Mouse (Mus musculus) CH12.LX (cell line): Measurements from ENCODE around the gene Grik1. TPM values are rescaled to one million over a fixed set of nuclear protein-coding genes. Genes with fewer than 3 reads are reported as not detected.

Source experiments
- DNase-seq: peaks from one replicate; pipeline ENCODE4 v3.0.0-alpha.2; 2013; ENCODE audit errors: extremely low read depth
- H3K27ac ChIP-seq: 2 replicates; pipeline ENCODE4 v1.5.1; 2012; ENCODE audit warnings: low read depth, mild to moderate bottlenecking, control low read depth, moderate library complexity; ENCODE audit not compliant: insufficient read depth
- H3K27me3 ChIP-seq: replicated peaks from 2 replicates; pipeline ENCODE3; 2012; ENCODE audit warnings: inconsistent platforms
- H3K36me3 ChIP-seq, 2 experiments: replicated peaks in 1 of 2; 2 replicates each; pipeline versions ENCODE3 to v1.6.1; 2012; ENCODE audit warnings: inconsistent platforms in 1 of 2, low read length in 1 of 2, mild to moderate bottlenecking in 1 of 2, mixed read lengths in 1 of 2, moderate library complexity in 1 of 2; ENCODE audit not compliant: control insufficient read depth in 1 of 2, insufficient read depth in 1 of 2
- H3K4me1 ChIP-seq, 2 experiments: 2 replicates each; pipeline ENCODE4 v1.6.1; 2012; ENCODE audit warnings: inconsistent platforms in 1 of 2, moderate library complexity in 1 of 2; ENCODE audit not compliant: insufficient read depth in 2 of 2, control insufficient read depth in 1 of 2
- H3K4me2 ChIP-seq: 2 replicates; pipeline ENCODE4 v1.6.1; 2012; ENCODE audit warnings: low read depth, mild to moderate bottlenecking, control low read depth; ENCODE audit not compliant: poor library complexity, insufficient read depth, severe bottlenecking
- H3K4me3 ChIP-seq, 3 experiments: fragments of 150-350 bp in 1 of 3; sonication (generic) in 1 of 3; replicated peaks in 1 of 3; 2 replicates each; pipeline versions ENCODE3 to v1.5.1; 2011 to 2012; ENCODE audit warnings: low read depth in 2 of 3, low read length in 2 of 3, mild to moderate bottlenecking in 2 of 3, moderate library complexity in 2 of 3, control low read depth in 1 of 3, improper control_type of control experiment in 1 of 3, inconsistent platforms in 1 of 3, mixed read lengths in 1 of 3; ENCODE audit not compliant: poor library complexity in 1 of 3
- H3K79me2 ChIP-seq: replicated peaks from 2 replicates; pipeline ENCODE4 v1.6.1; 2012; ENCODE audit warnings: mild to moderate bottlenecking, moderate library complexity; ENCODE audit not compliant: control insufficient read depth, poor library complexity, insufficient read depth, severe bottlenecking; ENCODE audit errors: extremely low read depth
- H3K9ac ChIP-seq: 2 replicates; pipeline ENCODE4 v1.6.1; 2012; ENCODE audit warnings: low read depth, mild to moderate bottlenecking, control low read depth, moderate library complexity; ENCODE audit not compliant: insufficient read depth
- H3K9me3 ChIP-seq: replicated peaks from 2 replicates; pipeline ENCODE3; 2012; ENCODE audit warnings: low read length, inconsistent platforms, mixed read lengths
- BHLHE40 ChIP-seq: IDR thresholded peaks from 2 replicates; pipeline ENCODE4 v1.6.1; 2011; ENCODE audit warnings: mild to moderate bottlenecking, low read depth, low read length, improper control_type of control experiment
- CHD1 ChIP-seq: IDR thresholded peaks from 2 replicates; pipeline ENCODE4 v1.6.1; 2012; ENCODE audit warnings: low read depth, low read length, improper control_type of control experiment, inconsistent platforms
- HCFC1 ChIP-seq: IDR thresholded peaks from 2 replicates; pipeline ENCODE4 v1.6.1; 2012; ENCODE audit warnings: low read depth, mild to moderate bottlenecking, inconsistent platforms, low read length, improper control_type of control experiment
- IRF4 ChIP-seq: IDR thresholded peaks from 2 replicates; pipeline ENCODE4 v1.6.1; 2014; ENCODE audit warnings: low read depth, mild to moderate bottlenecking, inconsistent platforms, low read length, improper control_type of control experiment
- JUN ChIP-seq: IDR thresholded peaks from 2 replicates; pipeline ENCODE4 v1.6.1; 2011; ENCODE audit warnings: low read depth, mild to moderate bottlenecking, low read length, improper control_type of control experiment, moderate library complexity; ENCODE audit not compliant: insufficient read depth
- JUND ChIP-seq: conservative IDR thresholded peaks from 2 replicates; pipeline ENCODE4 v1.6.1; 2011; ENCODE audit warnings: low read depth, low read length, improper control_type of control experiment
- NELFE ChIP-seq: IDR thresholded peaks from 2 replicates; pipeline ENCODE4 v1.6.1; 2011; ENCODE audit warnings: low read depth, low read length, improper control_type of control experiment
- NRF1 ChIP-seq: IDR thresholded peaks from 2 replicates; pipeline ENCODE4 v1.6.1; 2014; ENCODE audit warnings: low read depth, mild to moderate bottlenecking, inconsistent platforms, low read length, improper control_type of control experiment, moderate library complexity
- PAX5 ChIP-seq: IDR thresholded peaks from 2 replicates; pipeline ENCODE4 v1.6.1; 2012; ENCODE audit warnings: low read length, inconsistent platforms, mixed read lengths
- SIN3A ChIP-seq: IDR thresholded peaks from 2 replicates; pipeline ENCODE4 v1.6.1; 2012; ENCODE audit warnings: low read length, improper control_type of control experiment, inconsistent platforms
- SMC3 ChIP-seq: IDR thresholded peaks from 2 replicates; pipeline ENCODE4 v1.6.1; 2011; ENCODE audit warnings: low read depth, low read length, improper control_type of control experiment
- TBP ChIP-seq: conservative IDR thresholded peaks from 2 replicates; pipeline ENCODE4 v1.6.1; 2011; ENCODE audit warnings: low read depth, low read length, improper control_type of control experiment
- TCF12 ChIP-seq: IDR thresholded peaks from 2 replicates; pipeline ENCODE4 v1.6.1; 2014; ENCODE audit warnings: low read depth, mild to moderate bottlenecking, inconsistent platforms, low read length, improper control_type of control experiment
- USF1 ChIP-seq: IDR thresholded peaks from 2 replicates; pipeline ENCODE4 v1.6.1; 2014; ENCODE audit warnings: low read depth, mild to moderate bottlenecking, inconsistent platforms, low read length, improper control_type of control experiment
- dilution Hi-C: fragments of 300-500 bp; cut with MboI; formaldehyde crosslinking; loops from 2 replicates; pipeline ENCODE4 v1.14.3; 2020; ENCODE audit warnings: low sequenced_read_pairs; ENCODE audit not compliant: extremely low pct_unique_long_range_greater_than_20kb, extremely low pct_ligation_motif_present
- in situ Hi-C: fragments of 300-500 bp; cut with MboI; formaldehyde crosslinking; loops from 3 replicates; pipeline ENCODE4 v1.14.3; 2019; ENCODE audit warnings: low sequenced_read_pairs, low pct_ligation_motif_present, low pct_unique_long_range_greater_than_20kb, mixed read lengths
- polyA plus RNA-seq: library from polyadenylated mRNA; unstranded; fragments of >175 nt; gene quantifications from 2 replicates; pipeline ENCODE4 v1.2.1, GENCODE M21; 2012; ENCODE audit warnings: low read depth; ENCODE audit not compliant: insufficient read length
- total RNA-seq, 2 experiments: library from RNA; depleted of rRNA; stranded (reverse); fragments of 300-350 nt in 1 of 2; fragments of >200 nt in 1 of 2; gene quantifications; 2 replicates each; pipeline ENCODE4 v1.2.3; 2012 to 2014

The Grik1 gene
- total and polyA plus RNA-seq, 3 experiments = 0.08 to 0.13 TPM; not detected in 1

DNA sequence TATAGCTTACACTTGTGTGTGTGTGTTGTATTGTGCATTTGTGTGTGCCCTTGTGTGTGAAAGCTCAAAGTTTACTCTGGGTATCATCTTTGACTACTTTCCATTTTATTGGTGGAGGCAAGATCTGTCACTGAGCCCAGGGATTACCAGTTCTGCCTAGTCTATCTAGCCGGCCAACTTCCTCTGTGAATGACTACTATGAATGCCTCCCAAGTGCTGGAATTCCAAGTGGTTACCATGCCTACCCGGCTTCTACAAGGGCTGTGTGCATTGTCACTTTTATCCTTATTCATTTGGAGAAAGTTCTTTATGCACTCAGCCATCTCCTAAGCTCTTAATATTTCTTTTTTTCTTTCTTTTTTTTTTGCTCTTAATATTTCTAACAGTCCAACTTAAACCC, 301.3 kb downstream of the Grik1 start:
- Histone ChIP-seq H3K79me2 (no peaks in the 10 kb centered on the region), H3K4me1 (no peaks in the 10 kb centered on the region), H3K9ac (no peak overlapping the region), H3K4me2 (no peak overlapping the region), H3K27ac (no peak overlapping the region), H3K36me3 (no peaks in the 10 kb centered on the region)
- DNase-seq = no peak
- TF ChIP-seq SMC3 = no peak
- no peak for TF ChIP-seq NRF1
- TF ChIP-seq BHLHE40 = no peak
- TF ChIP-seq IRF4 = no peak
- TF ChIP-seq USF1 = no peak
- TF ChIP-seq JUND = no peak
- TF ChIP-seq CHD1 = no peak
- TF ChIP-seq HCFC1 = no peak
- TF ChIP-seq JUN = no peak
- no peak for TF ChIP-seq TCF12
- TF ChIP-seq, all 38 proteins: peak for 0
- Histone ChIP-seq H3K9me3 (no peaks in the 10 kb centered on the region), H3K27me3 (no peaks in the 10 kb centered on the region), H3K4me3 (no peak overlapping the region)
- in situ Hi-C loops = no loop called here
- dilution Hi-C loops = no loop called here

DNA sequence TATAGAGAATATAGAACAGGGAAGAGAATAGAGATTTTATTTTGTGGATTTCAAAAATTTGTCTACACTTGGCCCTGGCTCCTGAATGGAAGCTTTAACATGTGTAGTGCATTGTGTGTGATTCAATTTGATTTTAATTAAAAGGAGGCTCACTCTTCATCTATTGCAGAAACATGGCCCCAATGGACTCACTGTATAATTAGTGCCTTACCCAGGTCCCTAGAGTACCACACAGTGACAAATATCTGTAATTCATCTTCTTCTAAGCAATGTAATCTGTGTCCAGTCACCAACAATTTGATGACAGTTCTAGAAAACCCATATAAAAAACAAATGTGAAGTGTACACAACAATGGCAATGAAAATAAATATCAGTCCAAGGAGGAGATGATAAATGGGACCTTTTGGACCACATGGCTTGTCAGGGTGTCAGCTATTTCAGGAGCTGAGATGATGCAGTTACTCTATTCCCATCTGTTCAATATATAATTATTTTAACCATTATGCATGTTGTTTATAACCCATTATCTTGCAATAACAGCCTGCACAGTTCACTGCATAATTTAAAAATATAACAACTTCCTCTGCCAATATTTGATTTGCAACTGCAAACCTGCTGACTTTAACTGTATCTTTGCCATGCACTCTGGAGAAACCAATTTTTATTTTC, 305.7 kb downstream of the Grik1 start:
- H3K4me1 ChIP-seq = no peaks in the 10 kb centered on the region
- H3K4me2 ChIP-seq = no peak overlapping the region
- no peak for TF ChIP-seq NELFE
- TF ChIP-seq TBP = no peak
- no peak overlapping the region for H3K4me3 ChIP-seq
- H3K9ac ChIP-seq = no peak overlapping the region
- H3K27me3 ChIP-seq = no peaks in the 10 kb centered on the region
- no peaks in the 10 kb centered on the region for H3K36me3 ChIP-seq
- in situ Hi-C loops (no loop called here), dilution Hi-C loops (no loop called here)
- H3K79me2 ChIP-seq = no peaks in the 10 kb centered on the region
- H3K9me3 ChIP-seq = no peaks in the 10 kb centered on the region
- no peak for DNase-seq
- H3K27ac ChIP-seq = no peak overlapping the region

DNA sequence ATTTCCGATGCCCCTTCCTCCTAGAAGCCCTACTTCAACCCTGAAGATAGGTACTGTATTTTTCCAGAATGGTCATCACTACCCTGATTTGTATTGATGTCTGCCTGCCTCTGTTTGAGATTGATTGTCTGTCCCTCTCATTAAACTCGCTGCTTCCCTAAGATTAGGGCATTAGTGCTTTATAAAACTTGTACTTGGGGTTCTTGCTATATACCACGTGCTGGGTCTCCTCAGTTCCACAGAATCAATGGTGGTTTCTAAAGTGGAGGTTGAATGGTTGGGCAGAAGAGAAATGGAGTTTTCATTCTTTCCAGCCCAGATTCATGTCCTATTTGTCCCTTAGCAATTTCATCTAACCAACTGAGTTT, 316.0 kb downstream of the Grik1 start:
- H3K9me3 ChIP-seq = no peaks in the 10 kb centered on the region
- H3K36me3 ChIP-seq = no peaks in the 10 kb centered on the region
- H3K4me1 ChIP-seq = peaks cover 0 to 7% of the 10 kb centered on the region in 2 experiments; a peak in 1 of 4 replicates
- H3K27me3 ChIP-seq = no peaks in the 10 kb centered on the region
- no peak overlapping the region for H3K4me3 ChIP-seq
- dilution Hi-C loops = no loop called here
- in situ Hi-C loops = no loop called here
- DNase-seq = no peak
- H3K79me2 ChIP-seq = no peaks in the 10 kb centered on the region
- TF ChIP-seq SIN3A (no peak), PAX5 (no peak)
- H3K4me2 ChIP-seq = no peak overlapping the region
- H3K9ac ChIP-seq = no peak overlapping the region
- H3K27ac ChIP-seq = no peak overlapping the region
